Mouse (Mus musculus) gastrocnemius, postnatal 14 days (tissue): Measurements from ENCODE around the gene Chn1. TPM values are rescaled to one million over a fixed set of nuclear protein-coding genes. Genes with fewer than 3 reads are reported as not detected.
"Not testable (repeated sequence)": the region's sequence is repeated elsewhere in the genome, so short reads cannot be mapped to it uniquely, and the experiment has no call there.

Experiments used
- DNase-seq: peaks from one replicate; pipeline ENCODE4 v3.0.0; 2021; ENCODE audit warnings: mixed read lengths
- intact Hi-C: fragments of 180-260 bp; cut with DNase I; formaldehyde crosslinking; loops from one replicate; pipeline ENCODE4 v1.15.1; 2025; ENCODE audit warnings: low total_unique reads
- long read RNA-seq, 2 experiments: library from polyadenylated mRNA; stranded (forward); transcript quantifications; one replicate each; pipeline ENCODE4 v2.0.0; 2021
- total RNA-seq, 2 experiments: library from RNA; stranded (reverse); gene quantifications; 2 replicates each; pipeline ENCODE4 v1.2.3; 2021

The Chn1 gene
- 10 to 100 TPM; 11.3 to 11.6 TPM for total RNA-seq
- long read RNA-seq, experiment 1, full-length matches to known transcripts, result 7 of 7 reads
- long read RNA-seq, experiment 1, partial matches to known transcripts, result 0 of 7 reads
- long read RNA-seq, experiment 1, other reads (novel, unspliced or antisense), result 0 of 7 reads
- long read RNA-seq, experiment 2, full-length matches to known transcripts, result 3 of 8 reads
- long read RNA-seq, experiment 2, partial matches to known transcripts, result 0 of 8 reads
- long read RNA-seq, experiment 2, other reads (novel, unspliced or antisense), result 5 of 8 reads

- peak; percentile 50 for DNase-seq
- intact Hi-C loops, result no loop called here
Measured at GRCm38 (mm10) chr2:73774786-73775682, at the start of gene Chn1. Gene Chn1 (minus strand): TSS chr2:73775346.

- intact Hi-C loops, result no loop called here
Measured at GRCm38 (mm10) chr2:73818742-73819141, 43.6 kb upstream of the Chn1 start.

DNA sequence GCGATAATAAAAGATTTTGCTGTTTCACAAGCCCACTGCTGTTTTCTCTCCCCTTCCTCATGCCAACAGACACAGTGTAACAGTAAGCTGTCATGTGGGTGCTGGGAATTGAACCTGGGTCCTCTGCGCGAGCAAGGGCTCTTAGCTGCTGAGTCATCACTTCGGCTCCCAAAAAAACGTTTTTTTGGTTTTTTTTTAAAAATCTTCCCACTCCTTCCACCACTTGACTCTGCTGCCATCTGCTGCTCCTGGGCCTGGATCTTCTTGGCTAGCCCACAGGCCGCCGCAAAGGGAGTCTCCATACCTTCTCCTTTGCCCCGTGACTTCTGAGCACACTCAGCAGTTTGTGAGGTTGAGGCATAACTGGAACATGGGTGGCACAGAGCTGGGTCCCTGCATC lies 32.5 kb upstream of the Chn1 start:
- DNase-seq, result no peak
- intact Hi-C loops, result no loop called here

More at GRCm38 (mm10) chr2:73818742-73819141, 43.6 kb upstream of the Chn1 start:
- DNase-seq, result no peak

DNA sequence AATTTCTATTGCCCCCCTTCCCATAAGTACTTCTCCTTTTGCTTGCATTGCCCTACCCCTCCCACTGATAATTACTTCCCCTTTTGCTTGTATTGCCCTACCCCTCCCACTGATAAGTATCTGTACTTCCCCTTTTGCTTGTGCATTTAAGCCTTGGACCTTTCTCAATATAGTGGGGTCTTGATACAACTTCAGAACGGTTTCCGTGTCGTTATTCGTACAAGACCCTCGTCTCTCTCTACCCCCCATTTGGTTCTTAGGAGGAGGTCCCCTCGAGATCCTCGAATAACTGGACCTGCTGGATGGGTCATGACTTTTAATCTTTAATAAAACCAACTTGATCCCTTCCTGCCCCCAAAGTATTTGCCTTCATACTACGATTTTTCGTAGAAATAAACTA lies 25.0 kb upstream of the Chn1 start:
- intact Hi-C loops, DNase-seq: not testable (repeated sequence)

DNA sequence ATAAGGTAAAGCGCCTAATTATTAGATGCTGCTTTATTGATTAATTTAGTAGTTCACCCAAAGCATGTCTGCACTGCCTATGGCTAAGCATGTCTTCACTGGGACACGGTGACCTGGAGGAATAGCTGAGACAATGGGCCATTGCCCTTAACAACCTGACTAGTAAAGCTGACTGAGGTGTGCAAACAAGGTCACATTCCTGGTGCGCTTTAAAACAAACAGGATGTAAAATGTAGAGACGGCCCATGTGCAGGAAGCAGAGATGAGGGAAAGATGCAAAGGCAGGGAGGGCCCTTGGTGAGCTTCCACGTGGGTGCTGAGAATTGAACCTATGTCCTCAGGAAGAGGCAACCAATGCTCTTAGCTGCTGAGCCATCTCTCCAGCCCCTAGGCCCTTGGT lies 23.6 kb upstream of the Chn1 start:
- no peak for DNase-seq
- intact Hi-C loops, result no loop called here

- no peak for DNase-seq
- intact Hi-C loops, result no loop called here
Measured at GRCm38 (mm10) chr2:73798136-73798535, 23.0 kb upstream of the Chn1 start.

- DNase-seq, result no peak
- intact Hi-C loops, result no loop called here
Measured at GRCm38 (mm10) chr2:73791846-73792630, 16.9 kb upstream of the Chn1 start.

DNA sequence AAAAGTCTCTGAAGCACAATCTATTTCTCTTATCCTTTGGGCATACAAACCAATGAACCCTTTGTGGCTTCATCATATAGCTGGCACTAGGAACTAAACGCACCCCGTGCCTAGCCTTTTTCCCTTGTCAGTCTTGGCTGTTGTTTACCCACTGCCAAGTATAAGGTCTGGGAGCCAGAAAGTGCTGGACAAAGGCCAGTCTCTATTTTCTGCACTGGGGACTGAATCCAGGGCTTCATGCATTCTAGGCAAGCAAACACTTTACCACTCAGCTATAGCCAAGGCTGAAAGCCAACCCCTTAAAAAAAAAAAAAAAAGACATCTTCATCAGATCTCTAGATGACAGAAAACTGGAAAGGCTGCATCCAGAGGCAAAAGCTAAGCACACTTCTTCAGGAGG lies 15.2 kb upstream of the Chn1 start:
- intact Hi-C loops, result no loop called here
- no peak for DNase-seq

DNA sequence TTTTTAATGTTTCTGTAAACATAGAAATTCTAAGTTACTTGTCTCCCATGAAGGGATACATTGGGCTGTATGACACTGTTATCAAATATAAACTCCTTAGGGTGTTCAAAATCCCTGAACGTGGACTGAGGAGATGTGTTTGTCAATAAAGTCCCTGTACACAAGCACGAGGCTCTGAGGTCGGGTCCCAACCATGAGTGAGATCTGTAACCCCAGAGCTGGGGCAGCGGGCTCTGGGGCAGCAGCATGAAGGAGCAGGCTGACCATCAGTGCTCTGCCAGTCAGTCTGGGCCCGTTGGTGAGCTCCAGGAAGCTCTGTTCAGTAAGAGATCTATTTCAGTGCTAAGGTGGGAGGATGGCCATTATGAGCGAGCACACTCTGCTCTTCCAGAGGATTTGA lies 13.2 kb upstream of the Chn1 start:
- intact Hi-C loops, result no loop called here
- no peak for DNase-seq

GRCm38 (mm10) chr2:73782371-73782905 lies 7.3 kb upstream of the Chn1 start:
- intact Hi-C loops, result no loop called here
- no peak for DNase-seq

GRCm38 (mm10) chr2:73780321-73781010 lies 5.3 kb upstream of the Chn1 start:
- no peak for DNase-seq
- intact Hi-C loops, result no loop called here

- intact Hi-C loops, result no loop called here
- DNase-seq, result no peak
Measured at GRCm38 (mm10) chr2:73779796-73780195, 4.7 kb upstream of the Chn1 start.

- DNase-seq, result no peak
- intact Hi-C loops, result no loop called here
Measured at GRCm38 (mm10) chr2:73779016-73779595, 4.0 kb upstream of the Chn1 start.

GRCm38 (mm10) chr2:73776936-73777335 lies 1.8 kb upstream of the Chn1 start:
- intact Hi-C loops, result no loop called here
- no peak for DNase-seq

GRCm38 (mm10) chr2:73775683-73776310 lies 651 bp upstream of the Chn1 start:
- intact Hi-C loops, result no loop called here
- no peak for DNase-seq

GRCm38 (mm10) chr2:73772945-73773344 lies 2.2 kb downstream of the Chn1 start:
- intact Hi-C loops, result no loop called here

DNA sequence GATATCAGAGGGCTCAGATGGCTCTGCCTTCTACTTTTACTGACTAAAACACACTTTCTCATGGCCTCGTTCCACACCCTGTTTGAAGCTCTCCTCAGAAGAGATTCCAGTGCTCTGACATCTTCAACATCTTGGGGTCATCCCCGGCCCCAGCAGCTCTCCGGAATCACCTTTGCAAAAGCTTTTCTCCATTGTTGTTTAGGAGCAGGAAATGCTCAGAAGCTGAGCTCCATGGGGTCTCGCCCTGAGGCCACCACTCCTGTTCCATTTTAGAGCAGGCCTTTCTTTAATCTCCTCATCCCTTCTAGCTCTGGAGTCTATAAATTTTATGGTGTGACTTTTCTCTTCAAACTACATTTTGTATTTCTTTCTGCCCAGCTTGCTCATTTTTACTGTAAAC lies 6.5 kb downstream of the Chn1 start:
- intact Hi-C loops, result no loop called here
- DNase-seq, result no peak

More at GRCm38 (mm10) chr2:73772945-73773344, 2.2 kb downstream of the Chn1 start:
- DNase-seq, result no peak

GRCm38 (mm10) chr2:73763541-73763940 lies 11.6 kb downstream of the Chn1 start:
- intact Hi-C loops, result no loop called here
- no peak for DNase-seq
